Mouse (Mus musculus): ENCODE results near the gene Myo18b.

DNA sequence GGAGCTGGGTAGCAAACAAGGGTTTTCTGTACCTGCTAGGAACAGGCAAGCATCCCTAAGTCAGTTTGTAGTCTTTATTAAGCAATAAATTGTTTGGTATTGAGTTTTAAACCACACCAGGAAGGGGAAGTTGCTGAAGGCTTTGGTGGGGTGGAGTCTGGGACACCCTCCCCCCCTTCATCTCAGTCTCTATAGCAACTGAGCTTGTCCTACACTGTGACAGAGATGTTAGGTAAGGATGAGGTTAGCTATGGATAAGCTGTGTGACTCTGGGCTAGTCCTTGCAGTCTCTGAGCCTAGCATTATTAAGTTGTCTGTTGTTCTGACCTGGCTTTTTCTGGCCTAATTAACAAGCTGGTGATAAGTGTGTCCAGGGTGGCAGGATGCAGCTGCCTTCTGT is 254.4 kb downstream of the Myo18b start:
- no peak for TF ChIP-seq CHD2 (IDR thresholded peaks at IDR 0.05; ENCODE audit: low read depth, low read length)
- TF ChIP-seq ZC3H11A (IDR thresholded peaks at IDR 0.05; ENCODE audit: borderline replicate concordance, low read depth, low read length): no peak
- no peak for TF ChIP-seq HCFC1 (IDR thresholded peaks at IDR 0.05; ENCODE audit: borderline replicate concordance, insufficient read depth, low read length)
- TF ChIP-seq ZNF384 (IDR thresholded peaks at IDR 0.05; ENCODE audit: low read depth, low read length): no peak
- TF ChIP-seq MAFK (IDR thresholded peaks at IDR 0.05; ENCODE audit: insufficient read depth, low read depth, low read length): no peak

Data from ES-E14 (cell line).